Mouse (Mus musculus) kidney, adult 11 months (tissue): Measurements from ENCODE around the gene Smarcc2.

Source experiments
- DNase-seq: peaks from one replicate; pipeline ENCODE4 v3.0.0; 2022

The Smarcc2 gene

DNA sequence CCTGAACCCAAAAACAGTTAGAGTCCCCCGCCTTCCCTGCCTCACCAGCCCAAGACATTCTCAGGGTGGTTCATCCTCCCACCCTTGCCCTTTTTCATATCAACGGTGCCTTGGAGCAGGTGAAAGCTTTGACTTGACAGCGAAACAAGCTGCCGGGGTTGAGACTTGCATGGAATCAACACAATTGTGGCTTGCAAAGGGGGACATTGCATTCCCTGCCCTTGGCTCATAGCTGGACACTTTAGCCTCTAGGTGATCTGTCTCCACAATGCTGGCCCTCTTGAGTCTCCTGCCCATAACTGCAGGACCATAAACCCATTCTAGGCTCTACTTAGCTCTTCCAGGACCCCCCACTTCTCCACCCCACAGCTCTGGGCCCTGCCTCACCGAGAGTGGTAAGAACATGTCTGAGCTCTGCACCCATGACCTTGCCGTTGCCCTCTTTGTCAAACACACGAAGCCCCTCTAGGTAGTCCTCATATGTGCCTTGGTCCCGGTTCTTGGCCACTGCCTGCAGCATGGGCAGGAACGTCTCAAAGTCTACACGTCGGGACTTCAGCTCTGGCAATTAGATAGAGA lies 35.7 kb downstream of the Smarcc2 start:
- DNase-seq, result peak; percentile 34

- DNase-seq, result no peak
Measured at GRCm38 (mm10) chr10:128495270-128495669, 36.2 kb downstream of the Smarcc2 start.

GRCm38 (mm10) chr10:128495903-128496302 lies 36.9 kb downstream of the Smarcc2 start:
- DNase-seq, result no peak

GRCm38 (mm10) chr10:128496509-128497077 lies 37.5 kb downstream of the Smarcc2 start:
- DNase-seq, result no peak

- no peak for DNase-seq
Measured at GRCm38 (mm10) chr10:128497134-128497737, 38.2 kb downstream of the Smarcc2 start.

DNA sequence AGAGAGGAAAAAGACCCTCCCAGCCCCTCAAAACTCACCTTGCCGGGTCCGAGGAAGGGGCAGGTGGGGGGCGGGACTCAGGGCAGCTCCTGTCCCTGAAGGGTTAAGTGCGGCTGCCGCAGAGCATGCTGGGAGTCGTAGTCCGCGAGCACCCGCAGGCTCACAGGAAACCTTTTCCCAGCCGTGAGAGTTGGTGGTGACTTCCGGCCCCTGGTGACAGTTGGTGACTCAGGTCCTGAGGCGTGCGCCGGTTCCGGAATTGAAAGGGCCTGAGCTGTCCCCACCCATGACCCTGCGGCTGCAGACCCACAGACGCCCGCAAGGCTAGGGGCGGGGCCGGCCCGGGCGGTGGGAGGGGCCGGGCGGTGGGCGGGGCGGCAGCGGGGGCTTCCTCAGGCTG lies 39.5 kb downstream of the Smarcc2 start, which contains the start of gene Myl6b:
Gene Myl6b, minus strand, starts transcription at position 96 of the 400 bp plus-strand sequence.
- peak; percentile 98 for DNase-seq

DNA sequence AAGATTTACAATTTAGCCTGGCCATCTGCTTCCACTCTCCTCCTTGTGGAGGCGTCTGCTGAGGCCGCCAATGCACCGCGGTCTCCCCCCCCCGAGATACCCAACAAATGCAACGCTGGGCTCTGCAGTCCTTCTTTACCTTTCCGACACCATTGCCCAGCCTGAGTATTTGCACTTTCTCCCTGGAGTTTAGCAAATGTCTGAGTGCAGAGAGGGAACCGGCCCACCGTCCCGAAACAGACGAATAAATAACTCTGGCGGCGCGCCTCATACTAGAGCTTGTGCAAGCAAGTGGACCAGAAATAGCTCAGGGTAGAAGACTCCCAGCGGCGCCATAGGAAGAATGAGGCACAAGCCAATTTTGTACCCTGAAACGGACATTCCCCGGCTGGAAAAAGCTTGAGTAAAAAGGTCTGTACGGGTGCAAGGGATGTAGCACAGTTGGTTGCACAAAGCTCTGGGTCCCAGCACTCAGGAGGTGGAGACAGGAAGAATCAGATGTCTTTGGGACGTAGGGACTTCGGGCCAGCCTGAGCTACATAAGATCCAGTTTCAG lies 40.1 kb downstream of the Smarcc2 start:
- peak; percentile 63 for DNase-seq

DNA sequence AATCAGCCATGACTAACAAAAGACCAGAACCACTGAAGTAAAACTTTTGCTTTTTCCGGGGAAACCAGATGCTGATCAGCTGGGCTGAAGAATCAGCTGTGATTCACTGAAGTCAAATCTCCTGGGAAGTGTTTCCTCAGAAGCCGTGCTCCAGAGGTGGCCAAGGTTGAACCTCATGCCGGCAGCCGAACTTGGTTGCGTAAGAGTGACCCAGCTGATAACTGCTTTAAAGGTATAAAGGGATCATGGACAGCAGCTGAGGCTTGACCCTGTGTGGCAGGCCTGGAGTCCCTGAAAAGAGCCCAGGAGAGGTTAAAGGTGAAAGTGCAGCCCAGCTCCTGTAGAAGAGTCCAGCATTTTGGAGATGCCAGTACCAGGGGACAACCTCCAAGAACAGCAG lies 43.3 kb downstream of the Smarcc2 start:
- peak; percentile 40 for DNase-seq

DNA sequence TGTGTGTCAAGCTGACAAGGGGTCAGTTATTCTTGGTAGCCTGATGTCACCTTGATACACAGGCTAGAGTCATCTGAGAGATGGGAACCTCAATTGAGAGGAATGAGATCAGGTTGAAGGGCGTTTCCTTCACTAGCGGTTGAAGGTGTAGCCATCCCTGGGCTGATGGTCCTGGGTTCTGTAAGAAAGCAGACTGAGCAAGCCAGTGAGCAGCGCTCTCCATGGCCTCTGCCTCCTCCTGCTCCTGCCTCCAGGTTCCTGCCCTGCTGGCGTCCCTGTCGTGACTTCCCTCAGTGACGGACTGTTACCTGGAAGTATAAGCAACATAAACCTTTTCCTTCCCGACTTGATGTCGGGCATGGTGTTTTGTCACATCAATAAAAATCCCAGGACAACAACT lies 44.5 kb downstream of the Smarcc2 start:
- no peak for DNase-seq

GRCm38 (mm10) chr10:128504012-128504411 lies 45.0 kb downstream of the Smarcc2 start:
- DNase-seq, result no peak

- no peak for DNase-seq
Measured at GRCm38 (mm10) chr10:128504641-128505370, 45.8 kb downstream of the Smarcc2 start.

DNA sequence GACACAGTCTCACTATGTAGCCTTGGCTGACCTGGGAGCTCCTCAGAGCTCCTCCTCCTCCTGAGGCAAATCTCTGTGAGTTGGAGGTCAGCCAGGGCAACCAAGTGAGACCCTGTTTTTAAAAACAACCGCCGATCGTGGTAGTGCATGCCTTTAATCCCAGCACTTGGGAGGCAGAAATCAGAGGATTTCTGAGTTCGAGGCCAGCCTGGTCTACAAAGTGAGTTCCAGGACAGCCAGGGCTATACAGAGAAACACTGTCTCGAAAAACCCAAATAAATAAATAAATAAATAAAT lies 46.3 kb downstream of the Smarcc2 start:
- peak; percentile 54 for DNase-seq

- no peak for DNase-seq
Measured at GRCm38 (mm10) chr10:128505974-128506373, 46.9 kb downstream of the Smarcc2 start.

GRCm38 (mm10) chr10:128508260-128508659 lies 49.2 kb downstream of the Smarcc2 start:
- DNase-seq, result no peak

DNA sequence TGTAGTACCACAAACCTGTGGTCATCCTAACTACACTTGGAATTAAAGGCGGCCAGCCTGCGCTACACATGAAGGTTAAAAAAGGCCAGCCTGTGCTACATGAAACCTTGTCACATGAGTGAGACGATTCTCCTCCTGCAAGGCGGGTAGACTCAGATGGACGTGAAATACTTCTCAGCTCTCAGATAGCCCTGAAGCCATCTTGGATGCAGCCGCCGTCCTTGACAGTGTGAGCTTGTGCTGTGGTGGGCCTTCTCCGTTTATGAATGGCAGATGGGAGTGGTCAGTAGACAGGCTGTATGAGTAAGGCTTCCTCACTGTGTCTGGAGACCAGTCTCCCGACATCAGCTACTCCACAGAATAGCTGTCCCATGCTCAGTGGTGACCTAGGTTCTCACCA lies 50.2 kb downstream of the Smarcc2 start:
- no peak for DNase-seq

DNA sequence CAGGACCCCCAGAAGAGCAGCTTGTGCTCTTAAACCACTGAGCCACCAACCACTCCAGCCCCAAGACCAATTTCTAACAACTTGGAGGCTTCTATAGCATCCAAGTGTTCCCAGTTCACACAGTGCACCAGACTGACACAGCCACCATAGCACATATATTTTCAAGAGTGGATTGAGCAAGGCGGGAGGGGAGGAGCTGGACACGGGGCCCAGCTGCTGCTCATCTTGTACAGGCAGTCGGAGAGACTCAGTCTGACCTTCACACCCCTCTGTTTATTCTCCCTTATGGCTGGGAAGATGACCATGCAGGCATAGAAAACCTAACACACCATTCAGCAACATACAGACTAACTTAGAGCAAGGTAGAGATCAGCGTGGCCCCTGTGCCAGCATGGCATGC lies 50.8 kb downstream of the Smarcc2 start:
- no peak for DNase-seq

GRCm38 (mm10) chr10:128510301-128510700 lies 51.3 kb downstream of the Smarcc2 start:
- DNase-seq, result no peak

- DNase-seq, result no peak
Measured at GRCm38 (mm10) chr10:128511189-128511588, 52.1 kb downstream of the Smarcc2 start.

GRCm38 (mm10) chr10:128511761-128512160 lies 52.7 kb downstream of the Smarcc2 start:
- DNase-seq, result no peak

- DNase-seq, result no peak
Measured at GRCm38 (mm10) chr10:128515044-128515443, 56.0 kb downstream of the Smarcc2 start.

DNA sequence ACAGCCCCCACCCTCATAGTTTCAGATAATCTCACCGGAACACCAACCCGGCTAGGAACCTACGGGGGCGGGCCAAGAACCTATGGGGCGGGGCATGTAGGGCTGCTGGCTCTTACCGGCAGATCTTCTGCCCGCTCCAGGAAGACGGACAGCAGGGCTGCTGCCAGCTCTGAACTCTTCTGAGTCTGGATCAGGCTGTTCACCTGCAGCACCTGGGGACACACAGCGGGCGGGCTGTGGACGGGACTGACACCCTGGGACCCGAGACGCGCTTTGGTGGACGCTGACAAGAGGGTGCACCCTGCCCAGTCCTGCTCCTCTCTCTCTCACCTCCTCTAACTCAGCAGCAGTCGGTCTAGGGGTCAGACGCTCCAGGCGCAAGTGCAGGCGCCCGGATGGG lies 57.0 kb downstream of the Smarcc2 start:
- no peak for DNase-seq

GRCm38 (mm10) chr10:128516677-128517076 lies 57.6 kb downstream of the Smarcc2 start:
- DNase-seq, result no peak

- peak; percentile 41 for DNase-seq
Measured at GRCm38 (mm10) chr10:128518833-128519232, 59.8 kb downstream of the Smarcc2 start.

GRCm38 (mm10) chr10:128520591-128520990 lies 61.5 kb downstream of the Smarcc2 start:
- no peak for DNase-seq
